Mouse (Mus musculus): ENCODE results near the gene Skp1a. TPM values are rescaled to one million over a fixed set of nuclear protein-coding genes. Genes with fewer than 3 reads are reported as not detected.
"Not testable (repeated sequence)": the region's sequence is repeated elsewhere in the genome, so short reads cannot be mapped to it uniquely, and the experiment has no call there.

Skp1a gene
- 506 and 537 TPM in 2 replicates for polyA plus RNA-seq (2014; fragmentation: Nextera tagmentation; extraction: Ambion mirVana)

- peak within 1 kb of the TSS; percentile 98 for H3K9ac ChIP-seq (ENCODE audit: low read depth, low read length)
- WGBS (ENCODE audit: insufficient replicate concordance), result under 1% methylated on average over 87 of the region's 87 CpGs
- peak within 1 kb of the TSS; percentile 73 for H3K4me2 ChIP-seq
- ATAC-seq (replicated peaks; ENCODE audit: insufficient number of reproducible peaks, low FRiP score, low TSS enrichment), result peak; percentile 82
- peak within 1 kb of the TSS; percentile 98 for H3K27ac ChIP-seq (ENCODE audit: low read depth, low read length)
- peak within 1 kb of the TSS; percentile 96 for H3K4me3 ChIP-seq (ENCODE audit: low read depth, low read length)
- no peaks in the 10 kb centered on the region for H3K27me3 ChIP-seq (ENCODE audit: control insufficient read depth, insufficient read depth, low read length)
- no peaks in the 10 kb centered on the region for H3K36me3 ChIP-seq (ENCODE audit: control insufficient read depth, insufficient read depth, low read length)
- H3K9me3 ChIP-seq (replicated peaks; ENCODE audit: control insufficient read depth, low read length), result no peaks in the 10 kb centered on the region
- H3K4me1 ChIP-seq (ENCODE audit: control insufficient read depth, insufficient read depth, low read length), result 0 out of 2 replicates have a peak, but pooled peaks cover 6% of the 10 kb centered on the region
Measured at GRCm38 (mm10) chr11:52231606-52232541, at the start of gene Skp1a. Gene Skp1a, plus strand, starts transcription at chr11:52231995.

- not testable (repeated sequence) for H3K4me1 ChIP-seq (ENCODE audit: control insufficient read depth, insufficient read depth, low read length); H3K27ac ChIP-seq (ENCODE audit: low read depth, low read length); H3K4me2 ChIP-seq; H3K9ac ChIP-seq (ENCODE audit: low read depth, low read length); H3K4me3 ChIP-seq (ENCODE audit: low read depth, low read length); H3K27me3 ChIP-seq (ENCODE audit: control insufficient read depth, insufficient read depth, low read length); ATAC-seq (replicated peaks; ENCODE audit: insufficient number of reproducible peaks, low FRiP score, low TSS enrichment); H3K9me3 ChIP-seq (replicated peaks; ENCODE audit: control insufficient read depth, low read length); H3K36me3 ChIP-seq (ENCODE audit: control insufficient read depth, insufficient read depth, low read length)
- 86% methylated on average over 8 of the region's 8 CpGs for WGBS (ENCODE audit: insufficient replicate concordance)
Measured at GRCm38 (mm10) chr11:52196496-52197023, 35.2 kb upstream of the Skp1a start.

- no peak for ATAC-seq (replicated peaks; ENCODE audit: insufficient number of reproducible peaks, low FRiP score, low TSS enrichment)
Measured at GRCm38 (mm10) chr11:52213887-52214286, 17.9 kb upstream of the Skp1a start, which contains the start of gene Olfr1371. Gene Olfr1371, minus strand, starts transcription at chr11:52213987.

DNA sequence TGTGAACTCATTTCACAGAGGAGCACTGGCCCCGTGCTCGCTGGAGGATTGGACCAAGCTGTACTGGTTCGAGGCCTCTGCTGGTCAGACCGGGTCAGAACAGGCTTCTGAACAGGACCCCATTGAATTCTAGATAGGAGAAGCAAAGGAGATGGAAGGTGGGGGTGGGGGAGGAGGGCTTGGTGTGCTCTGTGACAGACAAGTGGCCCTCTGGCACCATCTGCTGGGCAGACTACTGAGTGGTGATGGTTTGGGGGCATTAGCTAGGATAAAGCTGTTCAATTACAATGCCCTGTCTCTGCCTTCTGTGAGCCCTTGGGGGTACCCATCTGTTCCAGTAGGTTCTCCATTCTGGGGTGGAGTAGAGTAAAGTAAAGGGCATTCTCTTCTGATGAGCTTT is 11.5 kb upstream of the Skp1a start:
- 5% methylated on average over 4 of the region's 4 CpGs for WGBS (ENCODE audit: insufficient replicate concordance)
- ATAC-seq (replicated peaks; ENCODE audit: insufficient number of reproducible peaks, low FRiP score, low TSS enrichment), result 0 out of 2 replicates have a peak, but pooled peaks have one; percentile 18

More at GRCm38 (mm10) chr11:52213887-52214286, 17.9 kb upstream of the Skp1a start, which contains the start of gene Olfr1371:
- no peak within 1 kb of the TSS for H3K9ac ChIP-seq (ENCODE audit: low read depth, low read length)
- H3K4me2 ChIP-seq, result no peak within 1 kb of the TSS
- H3K4me1 ChIP-seq (ENCODE audit: control insufficient read depth, insufficient read depth, low read length), result no peaks in the 10 kb centered on the region
- no peaks in the 10 kb centered on the region for H3K27me3 ChIP-seq (ENCODE audit: control insufficient read depth, insufficient read depth, low read length)
- H3K36me3 ChIP-seq (ENCODE audit: control insufficient read depth, insufficient read depth, low read length), result no peaks in the 10 kb centered on the region
- H3K27ac ChIP-seq (ENCODE audit: low read depth, low read length), result no peak within 1 kb of the TSS
- no peak within 1 kb of the TSS for H3K4me3 ChIP-seq (ENCODE audit: low read depth, low read length)
- H3K9me3 ChIP-seq (replicated peaks; ENCODE audit: control insufficient read depth, low read length), result no peaks in the 10 kb centered on the region

DNA sequence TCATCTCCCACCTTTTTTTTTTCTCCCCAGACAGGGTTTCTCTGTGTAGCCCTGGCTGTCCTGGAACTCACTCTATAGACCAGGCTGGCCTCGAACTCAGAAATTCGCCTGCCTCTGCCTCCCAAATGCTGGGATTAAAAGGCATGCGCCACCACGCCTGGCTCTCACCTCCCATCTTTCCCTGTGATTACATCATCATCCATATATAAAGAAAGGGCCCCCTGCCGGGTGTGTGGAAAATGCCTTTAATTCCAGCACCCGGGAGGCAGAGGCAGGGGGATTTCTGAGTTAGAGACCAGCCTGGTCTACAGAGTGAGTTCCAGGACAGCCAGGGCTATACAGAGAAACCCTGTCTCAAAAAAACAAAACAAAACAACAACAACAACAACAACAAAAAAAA is 9.9 kb upstream of the Skp1a start:
- not testable (repeated sequence) for H3K36me3 ChIP-seq (ENCODE audit: control insufficient read depth, insufficient read depth, low read length); H3K27ac ChIP-seq (ENCODE audit: low read depth, low read length); H3K4me1 ChIP-seq (ENCODE audit: control insufficient read depth, insufficient read depth, low read length); H3K9ac ChIP-seq (ENCODE audit: low read depth, low read length); H3K27me3 ChIP-seq (ENCODE audit: control insufficient read depth, insufficient read depth, low read length); H3K4me2 ChIP-seq; ATAC-seq (replicated peaks; ENCODE audit: insufficient number of reproducible peaks, low FRiP score, low TSS enrichment); H3K9me3 ChIP-seq (replicated peaks; ENCODE audit: control insufficient read depth, low read length); H3K4me3 ChIP-seq (ENCODE audit: low read depth, low read length)
- WGBS (ENCODE audit: insufficient replicate concordance), result 78% methylated on average over 6 of the region's 6 CpGs

More for the DNA sequence above, 11.5 kb upstream of the Skp1a start:
- H3K4me2 ChIP-seq, result peak overlapping the region; percentile 27
- H3K4me1 ChIP-seq (ENCODE audit: control insufficient read depth, insufficient read depth, low read length), result no peaks in the 10 kb centered on the region
- H3K27ac ChIP-seq (ENCODE audit: low read depth, low read length), result no peak overlapping the region
- H3K9ac ChIP-seq (ENCODE audit: low read depth, low read length), result no peak overlapping the region
- no peaks in the 10 kb centered on the region for H3K36me3 ChIP-seq (ENCODE audit: control insufficient read depth, insufficient read depth, low read length)
- no peak overlapping the region for H3K4me3 ChIP-seq (ENCODE audit: low read depth, low read length)
- H3K9me3 ChIP-seq (replicated peaks; ENCODE audit: control insufficient read depth, low read length), result no peaks in the 10 kb centered on the region
- H3K27me3 ChIP-seq (ENCODE audit: control insufficient read depth, insufficient read depth, low read length), result peaks cover 5% of the 10 kb centered on the region; the same call in 1 of the 2 replicates

DNA sequence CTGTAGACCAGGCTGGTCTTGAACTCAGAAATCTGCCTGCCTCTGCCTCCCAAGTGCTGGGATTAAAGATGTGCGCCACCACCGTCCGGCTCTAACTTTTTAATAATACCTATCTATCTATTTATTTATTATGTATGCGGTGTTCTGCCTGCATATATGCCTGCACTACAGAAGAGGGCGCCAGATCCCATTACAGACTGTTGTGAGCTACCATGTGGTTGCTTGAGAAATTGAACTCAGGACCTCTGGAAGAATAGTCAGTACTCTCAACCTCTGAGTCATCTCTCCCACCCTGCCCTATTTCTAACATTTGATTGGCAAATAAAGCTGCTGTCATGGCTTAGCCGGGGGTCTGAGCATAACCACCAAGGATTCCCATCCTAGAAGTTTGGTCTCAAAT is 8.9 kb upstream of the Skp1a start:
- H3K27me3 ChIP-seq (ENCODE audit: control insufficient read depth, insufficient read depth, low read length), result peaks cover 5% of the 10 kb centered on the region; the same call in 1 of the 2 replicates
- H3K27ac ChIP-seq (ENCODE audit: low read depth, low read length), result no peak overlapping the region
- no peak overlapping the region for H3K4me2 ChIP-seq
- no peaks in the 10 kb centered on the region for H3K4me1 ChIP-seq (ENCODE audit: control insufficient read depth, insufficient read depth, low read length)
- H3K4me3 ChIP-seq (ENCODE audit: low read depth, low read length), result no peak overlapping the region
- no peak for ATAC-seq (replicated peaks; ENCODE audit: insufficient number of reproducible peaks, low FRiP score, low TSS enrichment)
- no peak overlapping the region for H3K9ac ChIP-seq (ENCODE audit: low read depth, low read length)
- WGBS (ENCODE audit: insufficient replicate concordance), result 71% methylated on average over 6 of the region's 6 CpGs
- H3K9me3 ChIP-seq (replicated peaks; ENCODE audit: control insufficient read depth, low read length), result no peaks in the 10 kb centered on the region
- H3K36me3 ChIP-seq (ENCODE audit: control insufficient read depth, insufficient read depth, low read length), result no peaks in the 10 kb centered on the region

- ATAC-seq (replicated peaks; ENCODE audit: insufficient number of reproducible peaks, low FRiP score, low TSS enrichment), result no peak
- H3K4me3 ChIP-seq (ENCODE audit: low read depth, low read length), result 0 out of 2 replicates have a peak overlapping the region, but pooled peaks have one; percentile 8
- H3K4me1 ChIP-seq (ENCODE audit: control insufficient read depth, insufficient read depth, low read length), result no peaks in the 10 kb centered on the region
- H3K9me3 ChIP-seq (replicated peaks; ENCODE audit: control insufficient read depth, low read length), result no peaks in the 10 kb centered on the region
- no peaks in the 10 kb centered on the region for H3K36me3 ChIP-seq (ENCODE audit: control insufficient read depth, insufficient read depth, low read length)
- no peak overlapping the region for H3K9ac ChIP-seq (ENCODE audit: low read depth, low read length)
- peaks cover 5% of the 10 kb centered on the region; the same call in 1 of the 2 replicates for H3K27me3 ChIP-seq (ENCODE audit: control insufficient read depth, insufficient read depth, low read length)
- peak overlapping the region; percentile 57 for H3K4me2 ChIP-seq
- H3K27ac ChIP-seq (ENCODE audit: low read depth, low read length), result no peak overlapping the region
- 13% methylated on average over 19 of the region's 19 CpGs for WGBS (ENCODE audit: insufficient replicate concordance)
Measured at GRCm38 (mm10) chr11:52223968-52224682, 7.7 kb upstream of the Skp1a start.

- Histone ChIP-seq H3K9ac (ENCODE audit: low read depth, low read length) (no peak overlapping the region), H3K4me2 (no peak overlapping the region), H3K4me1 (ENCODE audit: control insufficient read depth, insufficient read depth, low read length) (no peaks in the 10 kb centered on the region), H3K27ac (ENCODE audit: low read depth, low read length) (no peak overlapping the region), H3K36me3 (ENCODE audit: control insufficient read depth, insufficient read depth, low read length) (no peaks in the 10 kb centered on the region), H3K27me3 (ENCODE audit: control insufficient read depth, insufficient read depth, low read length) (peaks cover 5% of the 10 kb centered on the region; the same call in 1 of the 2 replicates), H3K4me3 (ENCODE audit: low read depth, low read length) (no peak overlapping the region), H3K9me3 (replicated peaks; ENCODE audit: control insufficient read depth, low read length) (no peaks in the 10 kb centered on the region)
- WGBS (ENCODE audit: insufficient replicate concordance), result 61% methylated on average over 3 of the region's 3 CpGs
- no peak for ATAC-seq (replicated peaks; ENCODE audit: insufficient number of reproducible peaks, low FRiP score, low TSS enrichment)
Measured at GRCm38 (mm10) chr11:52225986-52226599, 5.7 kb upstream of the Skp1a start.
